Mouse (Mus musculus) liver, adult 2 months (tissue): ENCODE measurements around the gene Csf2.

ENCODE experiments used
- CTCF ChIP-seq: fragments of 200-500 bp; IDR thresholded peaks from 2 replicates; pipeline ENCODE4 v1.5.1; 2011; ENCODE audit warnings: low read depth, low read length, control low read depth
- POLR2A ChIP-seq: fragments of 200-500 bp; IDR thresholded peaks from 2 replicates; pipeline ENCODE4 v1.6.1; 2011; ENCODE audit warnings: low read length, control low read depth; ENCODE audit not compliant: insufficient read depth; ENCODE audit errors: extremely low read depth

DNA sequence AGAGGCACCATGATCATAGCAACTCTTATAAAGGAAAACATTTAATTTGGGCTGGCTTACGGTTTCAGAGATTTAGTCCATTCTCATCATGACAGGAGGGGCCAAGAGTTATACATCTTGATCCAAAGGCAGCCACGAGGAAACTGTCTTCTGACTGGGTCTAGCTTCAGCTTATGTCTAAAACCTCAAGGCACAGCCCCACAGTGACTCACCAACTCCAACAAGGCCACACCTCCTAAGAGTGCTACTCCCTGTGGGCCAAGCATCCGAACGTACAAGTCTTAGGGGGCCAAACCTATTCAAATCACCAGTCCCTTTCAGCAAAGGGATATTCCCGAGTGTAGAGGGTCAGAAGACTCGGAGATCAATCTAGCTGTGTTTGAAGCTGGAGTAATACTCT, 44.1 kb downstream of the Csf2 start:
- TF ChIP-seq CTCF (no peak), POLR2A (no peak)
